Mouse (Mus musculus) granulocyte monocyte progenitor cell, adult 5-6 weeks (primary cell): ENCODE results near the gene Gm13941. TPM values are rescaled to one million over a fixed set of nuclear protein-coding genes. Genes with fewer than 3 reads are reported as not detected.
A peak's percentile ranks its signal among the peaks of the same experiment; 100 is the strongest.

Experiments
- ATAC-seq: replicated peaks from 2 replicates; pipeline ENCODE4 v1.8.0; 2016; ENCODE audit warnings: mild to moderate bottlenecking, moderate TSS enrichment, inconsistent platforms; ENCODE audit not compliant: poor library complexity, severe bottlenecking
- total RNA-seq, 2 experiments: library from RNA; stranded (forward) in 1 of 2; stranded (reverse) in 1 of 2; fragments of 200-712, 200-1000 nt in 1 of 2; fragments of >200 nt in 1 of 2; fragmentation: Nextera tagmentation in 1 of 2; gene quantifications; 2 replicates each; pipeline ENCODE4 v1.2.3; 2014 to 2017

The Gm13941 gene
- total RNA-seq (2014; fragmentation: Nextera tagmentation) = not detected in 2 replicates
- not detected in 2 replicates for total RNA-seq (2017)

GRCm38 (mm10) chr2:111105882-111106281 is at the start of gene Gm13941:
Gene Gm13941, minus strand, starts transcription at chr2:111105982.
- no peak for ATAC-seq

- ATAC-seq = no peak
These were observed 47.1 kb upstream of the Gm13941 start, which contains the start of gene Gm15130 for GRCm38 (mm10) chr2:111152836-111153235. Gene Gm15130, minus strand, starts transcription at chr2:111152936.

GRCm38 (mm10) chr2:111135739-111136138 is 30.0 kb upstream of the Gm13941 start:
- ATAC-seq = no peak

- peak; percentile 86 for ATAC-seq
These were observed 47.1 kb downstream of the Gm13941 start for GRCm38 (mm10) chr2:111058586-111059261.

Other genes with a start within 250 kb of the Gm13941 start
- not detected in 2 replicates for gene Ano3, start 155.1 kb downstream of the Gm13941 start, total RNA-seq (2014; fragmentation: Nextera tagmentation)
- gene Ano3, start 155.1 kb downstream of the Gm13941 start, total RNA-seq (2017) = not detected in 2 replicates
- gene Gm15130, start 47.0 kb upstream of the Gm13941 start, total RNA-seq (2014; fragmentation: Nextera tagmentation) = not detected in 2 replicates
- not detected in 2 replicates for gene Gm15130, start 47.0 kb upstream of the Gm13941 start, total RNA-seq (2017)
- not detected in 2 replicates for gene 4930430A15Rik, start 123.6 kb upstream of the Gm13941 start, total RNA-seq (2014; fragmentation: Nextera tagmentation)
- not detected in 2 replicates for gene 4930430A15Rik, start 123.6 kb upstream of the Gm13941 start, total RNA-seq (2017)
- not detected in 2 replicates for gene Olfr1275, start 129.3 kb upstream of the Gm13941 start, total RNA-seq (2014; fragmentation: Nextera tagmentation)
- gene Olfr1275, start 129.3 kb upstream of the Gm13941 start, total RNA-seq (2017) = not detected in 2 replicates
- gene Olfr1276, start 148.5 kb upstream of the Gm13941 start, total RNA-seq (2014; fragmentation: Nextera tagmentation) = not detected in 2 replicates
- gene Olfr1276, start 148.5 kb upstream of the Gm13941 start, total RNA-seq (2017) = not detected in 2 replicates
- not detected in 2 replicates for gene Olfr1277, start 168.1 kb upstream of the Gm13941 start, total RNA-seq (2014; fragmentation: Nextera tagmentation)
- gene Olfr1277, start 168.1 kb upstream of the Gm13941 start, total RNA-seq (2017) = not detected in 2 replicates
- not detected in 2 replicates for gene Olfr1278, start 184.2 kb upstream of the Gm13941 start, total RNA-seq (2014; fragmentation: Nextera tagmentation)
- gene Olfr1278, start 184.2 kb upstream of the Gm13941 start, total RNA-seq (2017) = not detected in 2 replicates
- gene Olfr1279, start 194.7 kb upstream of the Gm13941 start, total RNA-seq (2014; fragmentation: Nextera tagmentation) = not detected in 2 replicates
- gene Olfr1279, start 194.7 kb upstream of the Gm13941 start, total RNA-seq (2017) = not detected in 2 replicates
- gene Olfr1280, start 208.0 kb upstream of the Gm13941 start, total RNA-seq (2014; fragmentation: Nextera tagmentation) = not detected in 2 replicates
- gene Olfr1280, start 208.0 kb upstream of the Gm13941 start, total RNA-seq (2017) = not detected in 2 replicates
- gene Olfr1281, start 220.5 kb upstream of the Gm13941 start, total RNA-seq (2014; fragmentation: Nextera tagmentation) = not detected in 2 replicates
- gene Olfr1281, start 220.5 kb upstream of the Gm13941 start, total RNA-seq (2017) = not detected in 2 replicates
- gene Olfr1282, start 230.1 kb upstream of the Gm13941 start, total RNA-seq (2014; fragmentation: Nextera tagmentation) = not detected in 2 replicates
- not detected in 2 replicates for gene Olfr1282, start 230.1 kb upstream of the Gm13941 start, total RNA-seq (2017)